Mouse (Mus musculus) heart, embryonic 16.5 days (tissue): ENCODE measurements around the gene Obox3. TPM values are rescaled to one million over a fixed set of nuclear protein-coding genes. Genes with fewer than 3 reads are reported as not detected.
"Not testable (repeated sequence)": the region's sequence is repeated elsewhere in the genome, so short reads cannot be mapped to it uniquely, and the experiment has no call there.

Experiments
- ATAC-seq: fragments of 200-750 bp; cut with Nextera tagmentation; replicated peaks from 2 replicates; pipeline ENCODE4 v1.8.0; 2017; ENCODE audit warnings: moderate number of reproducible peaks; ENCODE audit not compliant: insufficient read depth, low FRiP score; ENCODE audit errors: extremely low read depth
- H3K27ac ChIP-seq: fragments of 300-500 bp; sonication (generic); 2 replicates; pipeline ENCODE4 v1.5.1; 2014; ENCODE audit warnings: mild to moderate bottlenecking, low read length, control low read depth, moderate library complexity
- H3K27me3 ChIP-seq: fragments of 300-500 bp; sonication (generic); 2 replicates; pipeline ENCODE4 v1.6.1; 2014; ENCODE audit warnings: low read length, mixed read lengths; ENCODE audit not compliant: control insufficient read depth, insufficient read depth
- H3K36me3 ChIP-seq: fragments of 300-500 bp; sonication (generic); 2 replicates; pipeline ENCODE4 v1.6.1; 2014; ENCODE audit not compliant: control insufficient read depth, insufficient read depth
- H3K4me1 ChIP-seq: fragments of 300-500 bp; sonication (generic); 2 replicates; pipeline ENCODE4 v1.6.1; 2014; ENCODE audit warnings: low read length, mixed read lengths; ENCODE audit not compliant: control insufficient read depth, insufficient read depth
- H3K4me2 ChIP-seq: fragments of 300-500 bp; sonication (generic); 2 replicates; pipeline ENCODE4 v1.6.1; 2014; ENCODE audit warnings: low read depth, mild to moderate bottlenecking, control low read depth, low read length
- H3K4me3 ChIP-seq: fragments of 300-500 bp; sonication (generic); 2 replicates; pipeline ENCODE4 v1.5.1; 2014; ENCODE audit warnings: mild to moderate bottlenecking, control low read depth, low read length
- H3K9ac ChIP-seq: fragments of 300-500 bp; sonication (generic); 2 replicates; pipeline ENCODE4 v1.6.1; 2014; ENCODE audit warnings: low read length, control low read depth
- H3K9me3 ChIP-seq: fragments of 300-500 bp; sonication (generic); replicated peaks from 2 replicates; pipeline ENCODE4 v1.6.1; 2016; ENCODE audit warnings: low read length; ENCODE audit not compliant: control insufficient read depth
- WGBS: fragments of 180-500 bp; shearing (Covaris S2); extraction: QIAGEN DNeasy Blood & Tissue Kit; methylation state at CpG from one replicate; pipeline ENCODE4 v1.1.7; 2014; 5-methylcytosine and 5-hydroxymethylcytosine counted together
- polyA plus RNA-seq: library from polyadenylated mRNA; unstranded; fragments of >200 nt; fragmentation: Nextera tagmentation; extraction: Ambion mirVana; gene quantifications from 2 replicates; pipeline ENCODE4 v1.2.1, GENCODE M21; 2015

Obox3 gene
- polyA plus RNA-seq: not detected in 2 replicates

DNA sequence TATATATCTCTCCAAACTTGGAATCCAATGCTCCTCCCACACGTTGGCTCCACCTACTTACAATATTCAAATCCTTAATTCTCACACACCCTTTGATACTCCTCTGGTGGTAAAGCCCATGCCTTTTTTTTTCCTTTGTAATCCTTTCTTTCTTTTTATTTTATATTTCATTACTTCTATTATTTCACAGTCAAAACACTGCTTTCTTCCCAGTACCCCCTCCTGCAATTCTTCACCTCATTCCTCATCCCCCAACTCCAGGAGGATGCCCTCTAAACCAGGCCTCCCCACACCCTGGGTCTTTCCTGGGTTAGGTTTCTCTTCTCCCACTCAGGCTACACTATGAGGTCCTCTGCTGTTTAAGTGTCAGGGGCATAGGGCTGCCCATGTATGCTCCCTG is at the start of gene Obox3:
Obox3 (minus strand) TSS at position 101 of the 400 bp plus-strand sequence.
- not testable (repeated sequence) for H3K4me1 ChIP-seq, H3K4me2 ChIP-seq, ATAC-seq, H3K4me3 ChIP-seq, H3K36me3 ChIP-seq, H3K27me3 ChIP-seq, H3K9ac ChIP-seq, H3K27ac ChIP-seq, H3K9me3 ChIP-seq
- WGBS: 23% methylated on average over 1 of the region's 1 CpGs

GRCm38 (mm10) chr7:15509411-15509810 is 130.3 kb downstream of the Obox3 start:
- 60% methylated on average over 5 of the region's 5 CpGs for WGBS
- H3K36me3 ChIP-seq, H3K4me1 ChIP-seq, H3K27ac ChIP-seq, H3K4me3 ChIP-seq, H3K4me2 ChIP-seq, H3K9ac ChIP-seq, H3K27me3 ChIP-seq, ATAC-seq, H3K9me3 ChIP-seq: not testable (repeated sequence)

Other genes with a start within 250 kb of the Obox3 start
- gene Obox5, start 110.2 kb upstream of the Obox3 start, polyA plus RNA-seq: not detected in 2 replicates
- gene Obox6, start 199.8 kb upstream of the Obox3 start, polyA plus RNA-seq: not detected in 2 replicates
- gene Crx, start 240.1 kb upstream of the Obox3 start, polyA plus RNA-seq: not detected in 2 replicates
- gene Crxos, start 242.7 kb upstream of the Obox3 start, polyA plus RNA-seq: not detected in 2 replicates